Mouse (Mus musculus): ENCODE measurements at regions not wholly inside any gene's neighbourhood (a gene's known extent, or its start where the extent isn't known, plus 50 kb on each side); places are given as distances from the start of the nearest gene placed in this dataset.
"Not testable (repeated sequence)": the region's sequence is repeated elsewhere in the genome, so short reads cannot be mapped to it uniquely, and the experiment has no call there.

DNA sequence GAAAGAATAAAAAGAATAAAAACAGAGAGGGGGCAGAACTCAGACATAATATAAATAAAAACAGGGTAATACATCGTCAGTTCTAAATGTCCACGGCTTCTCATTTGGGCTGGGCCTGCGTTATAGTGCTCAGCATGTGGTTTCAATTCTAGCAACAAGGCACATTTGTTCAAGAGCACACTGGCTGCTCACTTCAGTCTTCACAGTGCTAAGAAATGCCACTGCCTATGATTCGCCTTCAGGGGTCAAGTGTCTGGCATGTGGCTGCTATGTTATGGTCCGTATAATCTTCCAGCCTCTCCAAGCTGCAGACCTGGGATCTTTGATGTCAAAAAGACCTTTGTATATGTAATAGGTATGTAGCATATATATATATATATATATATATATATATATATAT is 210.8 kb upstream of the Intu start:
- no peak for ATAC-seq (replicated peaks; ENCODE audit: poor library complexity)

DNA sequence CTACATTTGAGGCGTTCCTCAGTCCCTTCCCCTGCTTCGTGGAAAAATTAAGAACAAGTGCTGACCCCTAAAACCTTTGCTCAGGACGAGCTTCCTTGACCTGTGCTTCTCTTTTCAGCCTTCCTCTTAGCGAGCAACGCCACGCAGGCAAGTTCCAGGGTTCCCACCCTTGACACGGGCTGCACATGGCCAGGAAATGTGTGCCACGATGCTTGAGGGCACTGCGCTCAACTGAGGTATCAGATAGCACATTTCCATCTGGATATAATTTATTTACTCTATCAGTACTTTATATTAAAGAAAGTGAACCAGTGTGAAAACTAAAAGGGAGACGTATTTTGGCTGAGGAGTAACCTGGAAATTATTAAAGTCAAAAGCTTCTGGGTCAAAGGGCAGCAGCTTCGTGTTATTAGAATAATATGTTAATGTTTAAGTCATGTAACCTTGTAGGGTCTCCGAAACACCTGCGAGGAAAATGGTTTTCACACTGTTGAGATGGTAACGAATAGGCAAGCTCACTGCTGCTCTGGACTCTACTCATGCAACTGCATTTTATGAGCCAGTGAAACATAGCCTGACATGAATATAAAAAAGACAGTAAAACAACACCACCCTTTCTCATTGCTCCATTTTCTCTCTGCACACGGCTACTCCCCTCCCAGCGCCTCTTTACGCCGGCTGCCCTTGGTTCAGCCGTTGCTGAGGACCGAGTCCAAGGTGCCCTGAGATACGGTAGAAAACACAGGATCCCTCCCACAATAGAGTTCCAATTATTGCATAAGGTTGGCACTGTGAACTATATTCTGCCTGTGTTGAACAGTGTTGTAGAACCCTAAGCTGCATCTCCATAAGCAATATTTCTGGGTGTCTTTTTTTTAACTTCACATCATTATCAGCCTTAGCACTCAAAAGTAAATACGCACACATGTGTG is 204.9 kb upstream of the Intu start:
- ATAC-seq (replicated peaks; ENCODE audit: poor library complexity), result no peak

DNA sequence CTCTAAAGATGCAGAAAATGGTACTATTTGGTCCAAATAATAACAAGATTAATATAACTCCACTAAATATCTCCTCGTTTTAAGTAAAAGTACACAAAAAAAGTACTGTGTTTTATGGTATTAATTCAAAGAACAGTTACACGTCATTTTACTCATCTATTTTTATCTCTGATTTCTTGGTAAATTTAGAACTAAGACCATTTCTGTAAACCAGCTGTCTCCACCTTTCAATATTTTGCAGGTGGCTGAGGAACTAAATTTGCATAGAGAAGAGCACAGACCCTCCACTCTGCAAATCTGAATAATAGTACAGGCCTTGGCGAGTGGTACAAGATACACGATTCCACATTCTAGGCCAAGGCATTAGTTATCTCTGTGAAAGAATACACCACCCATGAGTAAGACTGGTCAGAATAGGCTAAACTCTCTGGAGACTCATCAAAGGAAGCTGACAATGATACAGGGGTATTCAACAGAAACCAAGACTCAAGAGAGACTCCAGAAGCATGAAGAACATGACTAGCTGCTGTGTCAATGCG is 191.5 kb upstream of the Intu start:
- ATAC-seq (replicated peaks; ENCODE audit: poor library complexity), result no peak

DNA sequence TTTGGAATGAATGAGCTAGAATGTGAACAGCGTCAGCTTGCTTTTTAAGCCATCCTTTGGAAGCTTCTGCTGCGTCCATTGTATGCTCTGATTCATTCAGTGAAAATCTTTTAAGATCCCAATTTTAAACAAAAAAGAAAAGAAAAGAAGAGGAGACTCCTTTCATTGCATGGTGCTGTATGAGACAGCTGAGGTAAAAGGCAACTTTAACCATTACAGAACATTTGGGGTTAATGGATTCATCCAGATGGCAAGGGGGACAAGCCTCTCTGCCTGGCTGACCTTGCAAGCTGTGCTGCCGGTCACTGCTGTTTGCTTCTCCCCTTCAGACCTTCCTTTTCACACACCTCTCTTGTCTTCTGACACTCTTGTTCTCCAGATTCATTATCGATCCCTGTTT is 176.0 kb upstream of the Intu start:
- no peak for ATAC-seq (replicated peaks; ENCODE audit: poor library complexity)

DNA sequence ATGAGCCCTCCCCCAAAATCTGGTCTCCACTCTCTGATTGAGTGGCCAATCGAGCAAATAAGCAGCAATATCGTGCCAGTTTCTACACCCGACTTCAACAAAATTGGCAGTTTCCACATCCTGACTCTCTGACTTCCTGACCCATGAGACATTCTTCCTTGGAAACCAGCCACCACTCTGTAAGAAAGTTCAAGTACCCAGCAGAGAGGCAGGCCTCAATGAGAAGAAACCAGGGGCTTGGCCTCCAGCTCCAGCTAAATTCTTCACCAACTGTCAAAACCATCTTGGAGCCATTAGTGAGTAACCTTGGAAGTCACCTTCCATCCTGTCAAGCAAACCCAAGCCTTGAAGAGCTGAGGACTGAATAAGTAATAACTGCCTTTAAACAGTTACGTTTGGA is 162.7 kb upstream of the Intu start:
- no peak for ATAC-seq (replicated peaks; ENCODE audit: poor library complexity)

DNA sequence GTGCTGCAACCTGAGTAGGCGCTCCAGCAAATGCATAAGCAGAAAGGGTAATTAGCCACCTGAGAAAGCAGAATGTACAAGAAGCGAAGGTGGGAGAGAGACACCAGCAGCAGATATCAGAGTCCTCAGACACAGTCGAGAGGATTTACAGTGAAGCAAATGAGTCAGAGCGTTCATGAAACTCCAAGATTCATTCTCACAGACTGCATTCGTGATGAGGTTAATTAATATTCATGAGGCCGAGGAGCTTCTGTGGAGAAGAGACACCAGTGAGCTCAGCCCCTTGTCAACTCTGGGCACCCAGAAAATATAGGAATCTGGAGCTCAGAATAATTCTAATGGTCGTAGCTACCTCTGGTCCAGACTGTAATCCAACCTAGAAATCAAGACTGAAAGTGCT is 159.7 kb upstream of the Intu start:
- no peak for ATAC-seq (replicated peaks; ENCODE audit: poor library complexity)

DNA sequence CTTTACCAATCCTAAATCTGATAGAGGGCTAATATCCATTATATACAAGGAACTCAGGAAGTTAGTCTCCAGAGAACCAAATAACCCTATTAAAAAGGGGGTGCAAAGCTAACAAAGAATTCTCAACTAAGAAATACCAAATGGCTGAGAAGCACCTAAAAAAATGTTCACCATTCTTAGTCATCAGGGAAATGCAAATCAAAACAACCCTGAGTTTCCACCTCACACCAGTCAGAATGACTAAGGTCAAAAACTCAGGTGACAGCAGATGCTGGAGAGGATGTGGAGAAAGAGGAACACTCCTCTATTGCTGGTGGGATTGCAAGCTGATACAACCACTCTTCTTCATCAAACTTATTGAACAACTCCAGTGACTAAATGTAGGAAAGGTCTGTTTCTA is 154.9 kb upstream of the Intu start:
- ATAC-seq (replicated peaks; ENCODE audit: poor library complexity), result not testable (repeated sequence)

DNA sequence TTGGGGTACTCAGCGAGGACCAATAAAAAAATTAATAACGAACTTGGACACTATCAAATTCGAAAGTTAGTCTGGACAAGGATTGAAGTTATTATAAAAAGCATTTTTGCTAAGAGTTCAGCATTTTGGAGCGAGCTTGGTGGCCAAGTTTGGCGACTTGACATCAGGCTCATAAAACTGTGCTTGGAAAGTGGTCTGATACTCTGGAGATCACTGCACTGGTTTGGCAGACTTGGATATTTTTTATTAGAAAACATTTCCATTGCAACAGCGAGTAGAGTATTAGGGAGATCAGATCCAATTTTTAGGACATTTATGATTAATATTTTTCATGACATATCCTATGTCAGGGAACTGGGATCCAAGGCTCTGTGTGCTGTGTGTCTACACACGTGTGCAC is 153.7 kb upstream of the Intu start:
- no peak for ATAC-seq (replicated peaks; ENCODE audit: poor library complexity)

DNA sequence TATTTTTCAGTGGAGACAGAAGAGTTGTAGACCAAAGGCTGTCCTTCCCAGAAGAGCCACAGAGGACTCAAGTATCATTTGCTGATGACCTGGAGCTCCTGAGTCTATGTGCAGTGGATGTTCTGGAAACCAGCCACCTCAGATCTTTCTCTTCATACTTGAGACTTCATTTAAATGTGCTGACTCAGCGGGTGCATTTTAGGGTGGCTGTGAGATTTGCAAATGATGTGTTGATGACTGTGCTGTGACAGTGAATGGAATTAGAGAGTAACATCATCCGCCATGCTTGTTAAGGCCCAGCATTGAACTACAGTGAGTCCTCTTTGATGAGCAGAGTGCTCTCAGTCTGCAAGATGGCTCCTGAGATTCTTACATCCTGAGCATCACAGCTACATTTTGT is 152.0 kb upstream of the Intu start:
- ATAC-seq (replicated peaks; ENCODE audit: poor library complexity), result no peak

DNA sequence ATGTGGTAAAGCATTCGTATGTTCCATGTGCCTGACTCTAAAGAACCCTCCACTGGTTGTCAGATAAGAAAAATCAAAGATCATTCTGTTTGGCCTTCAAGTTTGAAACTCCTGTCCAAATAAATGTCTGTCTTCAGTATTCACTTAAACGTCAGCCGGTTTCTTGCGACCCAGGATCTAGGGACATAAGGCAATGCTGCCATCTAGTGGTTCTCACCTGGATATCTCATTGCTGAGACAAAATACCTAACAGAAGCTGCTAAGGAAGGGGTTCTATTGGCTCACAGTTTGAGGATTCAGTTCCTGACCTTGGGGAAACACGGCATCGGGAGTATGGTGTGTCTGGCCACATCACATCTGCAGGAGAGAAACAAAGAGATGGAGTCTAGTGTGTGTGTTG is 139.5 kb upstream of the Intu start:
- ATAC-seq (replicated peaks; ENCODE audit: poor library complexity), result peak; percentile 95

DNA sequence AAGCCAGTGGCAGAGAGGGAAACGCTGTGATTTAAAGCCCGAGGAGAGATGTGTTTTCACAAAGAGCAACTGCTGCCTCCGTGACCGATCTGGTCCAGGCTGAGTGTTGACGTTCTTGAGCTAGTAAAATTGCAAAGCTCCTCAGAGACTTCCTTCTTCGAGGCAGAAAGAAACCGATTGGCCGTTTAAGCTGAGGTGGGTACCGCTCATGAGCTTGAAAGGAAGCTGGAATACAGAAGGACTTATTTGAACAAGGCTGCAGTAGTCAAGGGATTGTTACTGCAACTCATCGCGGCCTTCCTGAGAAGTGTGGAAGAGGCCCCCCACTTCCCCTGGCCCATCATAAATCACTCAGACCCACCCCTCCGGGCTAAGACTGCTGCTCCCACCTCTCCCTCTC is 132.9 kb upstream of the Intu start:
- ATAC-seq (replicated peaks; ENCODE audit: poor library complexity), result no peak

DNA sequence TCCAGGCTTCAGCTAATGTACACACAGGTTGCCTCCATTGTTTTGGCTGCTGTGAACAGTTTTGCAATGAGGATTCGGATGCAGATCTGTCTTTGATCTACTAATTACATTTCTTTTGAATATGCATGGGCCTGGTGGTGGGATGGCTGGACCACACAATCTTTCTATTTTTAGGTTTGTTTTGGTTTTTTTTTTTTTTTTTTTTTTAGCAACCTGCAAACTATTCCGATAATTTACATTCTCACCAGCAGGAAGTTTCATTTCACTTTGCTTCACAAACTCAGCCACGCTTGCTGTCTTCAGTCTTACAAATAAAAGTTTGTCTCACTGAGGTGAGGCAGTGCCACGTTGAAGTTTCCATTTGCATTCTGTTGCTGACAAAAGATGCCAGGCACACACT is 127.7 kb upstream of the Intu start:
- no peak for ATAC-seq (replicated peaks; ENCODE audit: poor library complexity)

DNA sequence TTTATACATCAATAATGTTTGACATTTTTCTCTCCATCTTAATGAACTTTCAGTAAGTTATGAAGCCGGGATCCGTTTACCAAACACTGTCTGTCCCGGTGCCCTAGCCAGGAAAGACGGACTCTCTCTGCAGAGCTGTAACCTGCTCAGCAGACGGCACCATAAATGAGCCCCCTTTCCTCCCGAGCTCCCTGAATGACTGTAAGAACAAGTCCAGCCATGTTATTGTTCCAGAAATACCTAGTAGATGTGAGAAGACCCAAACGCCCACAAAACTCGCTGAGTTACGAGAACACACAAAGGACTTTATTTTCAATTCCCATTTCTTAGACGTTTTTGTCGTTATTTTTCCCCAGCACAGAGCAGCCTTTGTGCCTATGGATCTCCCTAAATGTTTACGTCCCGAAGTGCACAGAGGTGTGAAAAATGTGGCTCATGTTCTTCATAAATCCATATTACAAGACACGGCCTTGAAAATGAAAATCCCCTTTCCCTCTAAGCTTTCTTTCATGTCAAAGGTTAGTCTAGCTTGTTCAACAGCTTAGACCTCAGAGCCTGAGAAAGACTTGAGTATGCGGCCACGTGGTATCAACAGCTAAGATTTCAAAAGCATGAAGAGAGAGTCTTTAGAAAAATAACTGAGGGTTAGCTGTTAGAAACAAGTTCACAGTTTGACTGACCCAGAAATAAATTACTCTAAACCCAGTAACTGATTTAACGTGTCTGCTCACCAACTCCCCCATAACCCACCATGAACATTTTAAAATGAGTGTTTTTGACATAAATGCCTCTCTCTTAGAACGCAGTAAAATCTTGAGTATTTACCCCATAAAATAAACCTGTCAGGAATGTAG is 125.8 kb upstream of the Intu start:
- no peak for ATAC-seq (replicated peaks; ENCODE audit: poor library complexity)

DNA sequence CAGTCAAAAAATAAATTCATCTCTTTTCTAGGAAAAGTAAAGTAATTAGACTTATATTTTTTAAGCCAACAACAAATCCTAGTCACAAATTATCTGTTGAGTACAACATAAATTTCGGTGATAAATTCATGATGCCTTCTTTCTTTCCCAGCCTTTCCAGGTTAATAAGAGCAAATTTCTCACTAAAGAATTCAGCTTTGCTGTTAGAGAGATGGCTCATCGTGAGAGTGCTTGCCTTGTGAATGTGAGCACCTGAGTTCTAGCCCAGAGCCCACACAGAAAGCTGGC is 125.2 kb upstream of the Intu start:
- no peak for ATAC-seq (replicated peaks; ENCODE audit: poor library complexity)

DNA sequence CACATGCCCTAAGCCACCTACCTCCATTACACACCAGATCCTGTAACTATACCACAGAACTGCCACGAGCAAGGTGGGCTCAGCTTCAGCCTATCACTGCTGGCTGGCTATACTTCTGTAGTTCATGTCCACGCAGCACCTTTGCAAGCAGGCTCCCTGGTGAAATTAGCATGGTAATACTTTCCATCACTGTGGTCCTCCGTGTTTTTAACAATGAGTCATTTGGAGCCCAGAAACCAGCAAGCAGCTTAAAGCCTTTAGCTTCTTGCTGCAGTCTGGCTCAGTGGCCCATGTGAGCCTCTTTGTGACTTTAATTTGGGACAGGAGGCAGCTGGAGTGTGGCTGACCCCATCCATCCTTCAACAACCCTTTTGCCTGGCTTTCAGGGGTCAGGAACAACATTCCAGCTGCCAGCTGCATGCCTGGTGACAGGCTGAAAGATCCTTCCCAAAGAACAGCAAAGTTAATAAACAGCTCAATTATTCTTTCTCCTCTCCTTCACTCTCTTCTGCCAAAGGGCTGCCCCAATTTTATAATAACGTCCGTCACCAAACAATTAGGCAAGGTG is 122.1 kb upstream of the Intu start:
- ATAC-seq (replicated peaks; ENCODE audit: poor library complexity), result no peak

DNA sequence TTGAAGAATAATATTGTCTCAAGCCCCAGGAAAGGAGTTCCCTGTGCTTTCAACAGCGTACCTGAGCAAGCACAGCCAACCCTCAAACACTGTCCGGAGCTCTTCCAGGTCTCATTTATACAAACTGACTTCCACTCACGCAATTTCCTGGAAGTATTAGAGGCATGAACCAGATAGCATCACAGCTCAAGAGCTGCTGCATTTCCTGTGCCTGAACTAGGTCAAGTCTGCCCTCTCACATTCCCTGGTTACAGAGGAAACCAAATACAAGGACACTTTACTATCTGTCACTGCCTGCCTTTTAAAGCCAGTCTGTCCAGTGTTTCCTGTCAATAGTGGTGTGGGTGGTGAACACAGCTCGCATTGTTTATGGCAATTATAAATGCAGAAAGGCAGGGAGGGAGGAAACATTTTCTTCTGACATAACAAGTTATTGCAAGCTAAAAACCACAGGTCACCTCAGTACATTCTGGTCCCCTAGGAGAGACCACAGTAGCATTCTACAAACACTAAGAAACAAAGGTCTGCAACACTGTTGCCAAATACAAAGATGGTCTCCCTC is 120.3 kb upstream of the Intu start:
- no peak for ATAC-seq (replicated peaks; ENCODE audit: poor library complexity)

DNA sequence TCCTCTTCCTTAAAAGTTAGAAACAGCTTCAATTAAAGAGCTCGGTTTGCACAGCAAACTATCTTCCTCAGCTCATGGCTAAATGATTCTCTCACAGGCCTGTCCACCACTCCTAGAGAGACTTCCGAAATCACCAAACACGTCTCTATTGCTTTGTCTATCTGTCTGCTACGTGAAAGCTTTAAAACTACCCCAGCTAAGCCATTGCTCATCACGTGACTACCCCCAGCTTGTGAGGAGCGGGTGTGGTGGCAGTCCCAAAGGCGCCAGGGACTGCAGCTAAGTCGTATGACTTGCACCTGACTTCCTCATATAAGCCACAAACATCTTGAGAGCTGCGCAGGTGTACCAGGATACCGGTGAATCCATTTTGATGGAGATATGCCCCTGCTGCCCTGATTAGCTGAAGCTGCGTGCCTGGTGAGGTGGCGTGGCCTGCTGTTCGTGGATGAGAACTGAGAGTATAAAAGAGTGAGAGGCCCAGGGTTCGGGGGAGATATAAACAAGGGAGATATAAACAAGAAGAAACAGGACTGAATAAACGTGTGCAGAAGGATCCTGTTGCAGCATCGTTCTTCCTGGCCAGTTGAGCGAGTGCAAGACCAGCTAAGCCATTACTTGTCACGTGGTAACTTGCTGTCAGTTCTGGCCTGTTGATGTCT is 105.8 kb upstream of the Intu start:
- ATAC-seq (replicated peaks; ENCODE audit: poor library complexity), result not testable (repeated sequence)

DNA sequence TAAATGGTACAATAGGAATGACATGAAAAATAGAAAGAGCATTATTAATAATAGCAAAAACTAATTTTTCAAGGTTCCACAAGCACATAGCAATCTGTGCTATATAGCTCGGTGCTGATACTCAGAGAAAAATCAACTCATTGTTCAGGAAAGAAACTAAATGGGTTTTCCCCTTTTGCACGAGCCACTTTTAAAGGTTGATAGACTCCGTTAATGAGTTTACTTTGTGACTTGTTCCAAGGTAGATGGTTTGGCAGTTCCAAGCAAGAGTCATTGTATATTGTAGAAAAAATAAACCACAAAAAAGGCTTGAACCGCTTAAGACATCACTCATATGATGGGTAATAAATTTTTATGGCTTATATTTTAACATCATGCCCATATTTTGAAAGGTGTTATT is 105.0 kb upstream of the Intu start:
- no peak for ATAC-seq (replicated peaks; ENCODE audit: poor library complexity)

DNA sequence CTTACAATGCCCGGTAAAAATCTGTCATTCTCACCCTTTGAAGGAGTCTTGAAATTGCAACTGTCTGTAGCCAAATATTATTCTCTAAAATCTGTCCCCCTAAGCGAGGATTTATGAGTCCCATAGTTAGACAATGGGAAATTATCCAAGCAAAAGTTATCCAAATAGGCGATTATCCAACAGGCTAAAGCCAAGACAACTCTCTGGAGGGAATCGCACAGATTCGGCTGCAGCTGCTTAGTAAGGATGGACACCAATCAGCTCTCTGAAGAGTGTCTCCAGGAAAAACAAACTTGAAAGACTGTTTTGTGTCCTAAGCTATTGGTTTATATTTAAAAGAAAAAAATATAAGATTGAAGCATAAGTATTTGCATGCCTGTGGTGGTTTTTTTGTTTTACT is 103.1 kb upstream of the Intu start:
- ATAC-seq (replicated peaks; ENCODE audit: poor library complexity), result no peak

DNA sequence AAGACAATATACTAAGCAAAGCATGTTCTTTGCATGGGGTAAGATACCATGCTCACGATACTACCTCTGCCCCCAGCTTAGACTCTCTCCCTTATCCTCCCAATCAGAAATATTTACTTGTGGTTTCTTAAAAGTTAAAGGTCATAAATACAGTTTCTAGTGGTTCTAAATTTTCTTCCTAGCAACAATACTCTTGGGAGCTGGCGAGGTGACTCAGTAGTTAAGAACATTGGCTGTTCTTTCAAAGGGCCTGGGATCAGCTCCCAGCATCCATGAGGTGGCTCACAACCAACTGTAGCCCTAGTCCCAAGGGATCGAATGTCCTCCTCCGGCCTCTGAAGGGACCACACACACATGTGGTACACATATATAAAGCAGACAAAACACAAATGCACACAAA is 92.8 kb upstream of the Intu start:
- no peak for ATAC-seq (replicated peaks; ENCODE audit: poor library complexity)
